Mouse (Mus musculus) heart, embryonic 11.5 days (tissue): ENCODE results near the gene Alg5. TPM values are rescaled to one million over a fixed set of nuclear protein-coding genes. Genes with fewer than 3 reads are reported as not detected.

Experiments
- ATAC-seq: fragments of 200-750 bp; cut with Nextera tagmentation; replicated peaks from 2 replicates; pipeline ENCODE4 v1.8.0; 2017; ENCODE audit warnings: moderate library complexity; ENCODE audit not compliant: insufficient number of reproducible peaks, low FRiP score, low TSS enrichment
- H3K27ac ChIP-seq: fragments of 300-500 bp; sonication (generic); 2 replicates; pipeline ENCODE4 v1.5.1; 2014; ENCODE audit warnings: mild to moderate bottlenecking, low read depth, low read length
- H3K27me3 ChIP-seq: fragments of 300-500 bp; sonication (generic); 2 replicates; pipeline ENCODE4 v1.6.1; 2014; ENCODE audit warnings: mild to moderate bottlenecking, low read length, mixed read lengths; ENCODE audit not compliant: control insufficient read depth, insufficient read depth
- H3K36me3 ChIP-seq: fragments of 300-500 bp; sonication (generic); 2 replicates; pipeline ENCODE4 v1.6.1; 2014; ENCODE audit warnings: mild to moderate bottlenecking, low read length, moderate library complexity, mixed read lengths; ENCODE audit not compliant: control insufficient read depth, insufficient read depth
- H3K4me1 ChIP-seq: fragments of 300-500 bp; sonication (generic); 2 replicates; pipeline ENCODE4 v1.6.1; 2014; ENCODE audit warnings: low read length; ENCODE audit not compliant: control insufficient read depth, insufficient read depth
- H3K4me2 ChIP-seq: fragments of 300-500 bp; sonication (generic); 2 replicates; pipeline ENCODE4 v1.6.1; 2014; ENCODE audit warnings: mild to moderate bottlenecking, moderate library complexity
- H3K4me3 ChIP-seq: fragments of 300-500 bp; sonication (generic); 2 replicates; pipeline ENCODE4 v1.5.1; 2014; ENCODE audit warnings: low read depth, low read length
- H3K9ac ChIP-seq: fragments of 300-500 bp; sonication (generic); 2 replicates; pipeline ENCODE4 v1.6.1; 2014; ENCODE audit warnings: mild to moderate bottlenecking, low read depth, low read length, moderate library complexity
- H3K9me3 ChIP-seq: fragments of 300-500 bp; sonication (generic); replicated peaks from 2 replicates; pipeline ENCODE4 v1.6.1; 2016; ENCODE audit warnings: low read length; ENCODE audit not compliant: control insufficient read depth
- WGBS: fragments of 180-500 bp; shearing (Covaris S2); extraction: QIAGEN DNeasy Blood & Tissue Kit; methylation state at CpG from one replicate; pipeline ENCODE4 v1.1.7; 2014; ENCODE audit not compliant: insufficient replicate concordance; 5-methylcytosine and 5-hydroxymethylcytosine counted together
- polyA plus RNA-seq: library from polyadenylated mRNA; unstranded; fragments of >200 nt; fragmentation: Nextera tagmentation; extraction: Ambion mirVana; gene quantifications from 2 replicates; pipeline ENCODE4 v1.2.1, GENCODE M21; 2014

The Alg5 gene
- polyA plus RNA-seq, 1 experiment from 2014 or later, result 39.5 TPM

- no peak within 1 kb of the TSS for H3K4me3 ChIP-seq
- H3K36me3 ChIP-seq, result peaks cover 36% of the 10 kb centered on the region
- no peak within 1 kb of the TSS for H3K27ac ChIP-seq
- no peaks in the 10 kb centered on the region for H3K4me1 ChIP-seq
- no peak for ATAC-seq
- no peak within 1 kb of the TSS for H3K9ac ChIP-seq
- WGBS, result 88% methylated on average over 6 of the region's 6 CpGs
- no peak within 1 kb of the TSS for H3K4me2 ChIP-seq
- H3K9me3 ChIP-seq, result no peaks in the 10 kb centered on the region
- no peaks in the 10 kb centered on the region for H3K27me3 ChIP-seq
These were observed 21.1 kb upstream of the Alg5 start, which contains the start of gene Gm21958 for GRCm38 (mm10) chr3:54714253-54714652. Gene Gm21958 (minus strand): TSS chr3:54714353.

DNA sequence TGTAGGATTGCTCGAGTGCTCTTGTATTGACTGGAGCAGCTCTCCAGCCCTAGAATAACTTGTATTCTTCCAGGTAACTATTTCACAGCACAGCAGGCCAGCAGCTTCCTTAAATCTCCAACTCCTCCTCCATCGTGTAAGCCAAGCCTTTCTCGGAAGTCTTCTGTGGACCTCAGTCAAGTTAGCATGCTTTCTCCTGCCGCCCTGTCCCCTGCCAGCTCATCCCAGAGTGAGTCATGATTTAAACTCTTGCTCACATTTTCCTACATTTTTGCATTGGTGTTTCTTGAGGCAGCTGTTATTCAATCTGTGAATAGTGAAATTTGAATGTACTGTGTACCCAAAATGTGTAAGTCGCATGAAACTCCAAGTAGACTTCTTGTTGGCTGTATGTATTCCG is 19.9 kb upstream of the Alg5 start:
- no peak overlapping the region for H3K4me3 ChIP-seq
- peaks cover 30% of the 10 kb centered on the region for H3K36me3 ChIP-seq
- no peak overlapping the region for H3K27ac ChIP-seq
- WGBS, result 89% methylated on average over 6 of the region's 6 CpGs
- no peak for ATAC-seq
- no peaks in the 10 kb centered on the region for H3K27me3 ChIP-seq
- no peak overlapping the region for H3K9ac ChIP-seq
- H3K9me3 ChIP-seq, result no peaks in the 10 kb centered on the region
- H3K4me2 ChIP-seq, result no peak overlapping the region
- no peaks in the 10 kb centered on the region for H3K4me1 ChIP-seq

GRCm38 (mm10) chr3:54717348-54717747 is 18.0 kb upstream of the Alg5 start:
- Histone ChIP-seq H3K4me3 (no peak overlapping the region), H3K36me3 (peaks cover 33% of the 10 kb centered on the region), H3K4me1 (no peaks in the 10 kb centered on the region), H3K9ac (no peak overlapping the region), H3K27me3 (no peaks in the 10 kb centered on the region), H3K27ac (no peak overlapping the region), H3K4me2 (no peak overlapping the region), H3K9me3 (no peaks in the 10 kb centered on the region)
- 86% methylated on average over 6 of the region's 6 CpGs for WGBS
- ATAC-seq, result no peak

GRCm38 (mm10) chr3:54718947-54719346 is 16.4 kb upstream of the Alg5 start:
- H3K27me3 ChIP-seq, result no peaks in the 10 kb centered on the region
- no peak for ATAC-seq
- no peak overlapping the region for H3K4me3 ChIP-seq
- H3K4me2 ChIP-seq, result no peak overlapping the region
- WGBS, result 70% methylated on average over 3 of the region's 3 CpGs
- peaks cover 33% of the 10 kb centered on the region for H3K36me3 ChIP-seq
- H3K4me1 ChIP-seq, result no peaks in the 10 kb centered on the region
- H3K27ac ChIP-seq, result no peak overlapping the region
- no peaks in the 10 kb centered on the region for H3K9me3 ChIP-seq
- H3K9ac ChIP-seq, result no peak overlapping the region

DNA sequence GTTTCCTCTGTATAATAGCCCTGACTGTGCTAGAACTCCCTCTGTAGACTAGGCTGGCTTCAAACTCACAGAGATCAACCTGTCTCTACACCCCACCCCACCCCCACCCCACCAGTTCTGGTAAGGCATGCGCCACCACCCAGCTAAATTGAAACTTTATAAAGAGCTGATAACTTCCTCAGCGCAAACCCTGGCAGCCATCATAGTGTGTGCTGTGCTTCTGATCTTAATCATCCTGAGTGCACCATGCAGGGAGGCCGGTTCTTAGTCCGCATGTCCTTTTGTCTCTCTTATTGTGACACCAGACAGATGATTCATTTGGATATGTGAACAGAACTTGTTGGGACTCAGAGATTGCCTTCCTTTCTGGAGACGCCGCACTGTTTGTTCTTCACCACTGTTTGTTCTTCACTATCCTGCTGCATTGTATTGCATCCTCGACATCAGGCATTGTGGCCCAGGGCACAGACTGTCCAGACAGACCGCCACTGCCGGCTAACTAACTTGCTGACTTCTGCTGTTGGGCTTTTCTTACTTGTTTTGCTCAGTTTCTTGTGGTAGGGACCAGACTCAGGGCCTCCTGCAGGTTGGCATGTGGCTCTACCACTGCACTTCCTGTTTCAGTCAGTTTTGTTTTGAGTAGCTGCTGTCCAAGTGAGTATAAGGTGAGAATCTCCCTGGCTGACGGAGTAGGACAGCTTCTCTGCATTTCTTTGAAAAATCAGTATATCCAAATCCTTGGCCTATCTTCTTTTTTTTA is 11.4 kb upstream of the Alg5 start:
- no peak overlapping the region for H3K4me2 ChIP-seq
- whole genome bisulfite sequencing, result 88% methylated on average over 10 of the region's 10 CpGs
- H3K27me3 ChIP-seq, result no peaks in the 10 kb centered on the region
- no peak for ATAC-seq
- peaks cover 30% of the 10 kb centered on the region for H3K36me3 ChIP-seq
- H3K9ac ChIP-seq, result no peak overlapping the region
- H3K4me3 ChIP-seq, result no peak overlapping the region
- H3K4me1 ChIP-seq, result no peaks in the 10 kb centered on the region
- no peaks in the 10 kb centered on the region for H3K9me3 ChIP-seq
- no peak overlapping the region for H3K27ac ChIP-seq

- Histone ChIP-seq H3K36me3 (peaks cover 30% of the 10 kb centered on the region), H3K9me3 (no peaks in the 10 kb centered on the region), H3K27me3 (no peaks in the 10 kb centered on the region), H3K27ac (no peak overlapping the region), H3K4me3 (no peak overlapping the region), H3K4me1 (no peaks in the 10 kb centered on the region), H3K9ac (no peak overlapping the region), H3K4me2 (no peak overlapping the region)
- WGBS, result 72% methylated on average over 2 of the region's 2 CpGs
- ATAC-seq, result no peak
These were observed 10.0 kb upstream of the Alg5 start for GRCm38 (mm10) chr3:54725344-54725743.

- H3K9ac ChIP-seq, result no peak overlapping the region
- no peaks in the 10 kb centered on the region for H3K9me3 ChIP-seq
- peaks cover 25% of the 10 kb centered on the region for H3K36me3 ChIP-seq
- no peak for ATAC-seq
- no peak overlapping the region for H3K4me2 ChIP-seq
- H3K4me1 ChIP-seq, result peaks cover 2% of the 10 kb centered on the region; the same call in 1 of the 2 replicates
- no peaks in the 10 kb centered on the region for H3K27me3 ChIP-seq
- no peak overlapping the region for H3K27ac ChIP-seq
- 91% methylated on average over 2 of the region's 2 CpGs for WGBS
- H3K4me3 ChIP-seq, result no peak overlapping the region
These were observed 7.8 kb upstream of the Alg5 start for GRCm38 (mm10) chr3:54727588-54727987.

GRCm38 (mm10) chr3:54728100-54728499 is 7.2 kb upstream of the Alg5 start:
- H3K9ac ChIP-seq, result no peak overlapping the region
- H3K36me3 ChIP-seq, result peaks cover 25% of the 10 kb centered on the region
- 90% methylated on average over 6 of the region's 6 CpGs for WGBS
- no peak overlapping the region for H3K27ac ChIP-seq
- no peak for ATAC-seq
- H3K4me2 ChIP-seq, result no peak overlapping the region
- H3K27me3 ChIP-seq, result no peaks in the 10 kb centered on the region
- H3K4me1 ChIP-seq, result peaks cover 6% of the 10 kb centered on the region; the same call in 1 of the 2 replicates
- no peaks in the 10 kb centered on the region for H3K9me3 ChIP-seq
- no peak overlapping the region for H3K4me3 ChIP-seq

DNA sequence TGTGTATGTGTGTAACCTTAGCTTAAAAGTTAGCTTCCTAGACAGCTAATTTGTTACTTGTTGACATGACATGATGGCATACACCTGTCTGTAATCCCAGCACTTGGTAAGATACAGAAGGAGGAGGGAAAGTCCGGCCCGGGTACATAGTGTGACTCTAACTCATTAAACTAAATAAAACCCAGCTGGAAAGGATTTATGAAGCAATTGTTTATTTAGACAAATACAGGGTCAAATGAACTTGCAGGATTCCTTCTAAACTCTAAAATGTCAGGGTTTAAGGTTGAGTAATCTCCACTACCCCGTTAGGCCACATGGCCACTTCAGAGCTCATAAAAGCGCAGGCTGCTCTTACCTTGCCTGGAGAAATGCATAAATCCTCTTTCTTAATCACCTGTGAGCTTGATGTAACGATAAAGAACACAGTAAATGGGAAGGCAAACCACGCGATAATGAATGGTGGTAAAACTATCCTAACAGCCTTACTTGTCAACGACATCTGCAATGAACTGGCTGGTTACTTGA is 3.7 kb upstream of the Alg5 start:
- Histone ChIP-seq H3K36me3 (peaks cover 25% of the 10 kb centered on the region), H3K9me3 (no peaks in the 10 kb centered on the region), H3K27me3 (no peaks in the 10 kb centered on the region), H3K4me1 (peaks cover 9% of the 10 kb centered on the region; the same call in 1 of the 2 replicates), H3K27ac (no peak overlapping the region), H3K9ac (no peak overlapping the region), H3K4me3 (no peak overlapping the region), H3K4me2 (no peak overlapping the region)
- no peak for ATAC-seq
- 84% methylated on average over 8 of the region's 8 CpGs for WGBS
